Mouse (Mus musculus) hindbrain, embryonic 15.5 days (tissue): ENCODE data around the gene Luzp2. TPM values are rescaled to one million over a fixed set of nuclear protein-coding genes. Genes with fewer than 3 reads are reported as not detected.
"Not testable (repeated sequence)": the region's sequence is repeated elsewhere in the genome, so short reads cannot be mapped to it uniquely, and the experiment has no call there.

ENCODE experiments used
- ATAC-seq: fragments of 200-750 bp; cut with Nextera tagmentation; 2 replicates; pipeline ENCODE4 v1.8.0; 2017; ENCODE audit warnings: low read depth, moderate number of reproducible peaks, moderate TSS enrichment; ENCODE audit not compliant: low FRiP score
- H3K27ac ChIP-seq: fragments of 300-500 bp; sonication (generic); replicated peaks from 2 replicates; pipeline ENCODE4 v1.5.1; 2015; ENCODE audit warnings: mild to moderate bottlenecking, inconsistent platforms
- H3K27me3 ChIP-seq: fragments of 300-500 bp; sonication (generic); 2 replicates; pipeline ENCODE4 v1.6.1; 2015; ENCODE audit warnings: control low read depth, inconsistent platforms
- H3K36me3 ChIP-seq: fragments of 300-500 bp; sonication (generic); 2 replicates; pipeline ENCODE4 v1.6.1; 2015; ENCODE audit warnings: control low read depth, inconsistent platforms
- H3K4me1 ChIP-seq: fragments of 300-500 bp; sonication (generic); replicated peaks from 2 replicates; pipeline ENCODE4 v1.6.1; 2015; ENCODE audit warnings: control low read depth, inconsistent platforms
- H3K4me2 ChIP-seq: fragments of 300-500 bp; sonication (generic); 2 replicates; pipeline ENCODE4 v1.6.1; 2015; ENCODE audit warnings: moderate library complexity, mild to moderate bottlenecking, inconsistent platforms
- H3K4me3 ChIP-seq: fragments of 300-500 bp; sonication (generic); 2 replicates; pipeline ENCODE4 v1.5.1; 2015; ENCODE audit warnings: mild to moderate bottlenecking, inconsistent platforms
- H3K9ac ChIP-seq: fragments of 300-500 bp; sonication (generic); 2 replicates; pipeline ENCODE4 v1.6.1; 2015; ENCODE audit warnings: inconsistent platforms
- H3K9me3 ChIP-seq: fragments of 300-500 bp; sonication (generic); 2 replicates; pipeline ENCODE4 v1.6.1; 2016; ENCODE audit warnings: control low read depth, inconsistent platforms
- WGBS: fragments of 180-500 bp; shearing (Covaris S2); methylation state at CpG from one replicate; pipeline ENCODE4 v1.1.7; 2015; 5-methylcytosine and 5-hydroxymethylcytosine counted together
- polyA plus RNA-seq: library from polyadenylated mRNA; unstranded; fragments of >200 nt; fragmentation: Nextera tagmentation; extraction: Ambion mirVana; gene quantifications from 2 replicates; pipeline ENCODE4 v1.2.1, GENCODE M21; 2015

The Luzp2 gene
- polyA plus RNA-seq, 1 experiment from 2014 or later = 60.2 TPM

GRCm38 (mm10) chr7:54893709-54894627, 58.7 kb downstream of the Luzp2 start:
- Histone ChIP-seq H3K9me3 (no peaks in the 10 kb centered on the region), H3K4me3 (no peak overlapping the region), H3K4me1 (no peaks in the 10 kb centered on the region), H3K9ac (no peak overlapping the region), H3K36me3 (no peaks in the 10 kb centered on the region), H3K27ac (no peak overlapping the region), H3K27me3 (no peaks in the 10 kb centered on the region), H3K4me2 (no peak overlapping the region)
- no peak for ATAC-seq
- WGBS = 48% methylated on average over 3 of the region's 3 CpGs

GRCm38 (mm10) chr7:54898589-54898988, 63.3 kb downstream of the Luzp2 start:
- WGBS = 70% methylated on average over 3 of the region's 3 CpGs

GRCm38 (mm10) chr7:54909958-54910357, 74.7 kb downstream of the Luzp2 start:
- no peak overlapping the region for H3K4me2 ChIP-seq
- H3K27me3 ChIP-seq = no peaks in the 10 kb centered on the region
- no peaks in the 10 kb centered on the region for H3K9me3 ChIP-seq
- H3K4me1 ChIP-seq = no peaks in the 10 kb centered on the region
- WGBS = 52% methylated on average over 7 of the region's 7 CpGs
- no peak overlapping the region; the same call in 1 of the 2 replicates for H3K27ac ChIP-seq
- H3K4me3 ChIP-seq = no peak overlapping the region
- no peak overlapping the region for H3K9ac ChIP-seq
- ATAC-seq = no peak
- no peaks in the 10 kb centered on the region for H3K36me3 ChIP-seq

More at GRCm38 (mm10) chr7:54898589-54898988, 63.3 kb downstream of the Luzp2 start:
- Histone ChIP-seq H3K27me3 (no peaks in the 10 kb centered on the region), H3K4me3 (no peak overlapping the region), H3K27ac (no peak overlapping the region), H3K9ac (no peak overlapping the region), H3K4me1 (no peaks in the 10 kb centered on the region), H3K9me3 (no peaks in the 10 kb centered on the region), H3K4me2 (no peak overlapping the region), H3K36me3 (no peaks in the 10 kb centered on the region)
- no peak for ATAC-seq

DNA sequence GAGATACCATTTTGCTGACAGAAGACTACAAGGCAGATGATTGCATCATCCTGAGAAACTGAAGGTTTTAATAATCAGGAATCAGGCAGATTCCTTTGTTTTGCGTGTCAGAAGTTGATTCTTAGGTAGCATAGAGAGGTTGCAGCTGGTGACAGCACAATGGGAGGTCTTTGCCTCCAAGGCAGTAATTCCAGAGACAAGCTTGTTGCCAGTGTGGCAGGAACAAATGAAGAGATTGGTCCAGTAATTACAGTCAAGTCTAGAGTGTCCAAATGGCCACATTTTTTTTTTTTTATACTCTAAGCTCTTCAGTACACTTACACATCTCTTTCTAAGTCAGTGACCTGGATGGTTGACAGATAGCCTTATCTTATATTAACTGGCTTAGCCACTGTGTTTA, 78.7 kb downstream of the Luzp2 start:
- no peak for ATAC-seq
- no peak overlapping the region for H3K27ac ChIP-seq
- H3K4me3 ChIP-seq = no peak overlapping the region
- no peaks in the 10 kb centered on the region for H3K9me3 ChIP-seq
- no peak overlapping the region for H3K9ac ChIP-seq
- no peaks in the 10 kb centered on the region for H3K36me3 ChIP-seq
- H3K4me1 ChIP-seq = no peaks in the 10 kb centered on the region
- H3K4me2 ChIP-seq = no peak overlapping the region
- no peaks in the 10 kb centered on the region for H3K27me3 ChIP-seq
- 22% methylated on average over 1 of the region's 1 CpGs for WGBS

DNA sequence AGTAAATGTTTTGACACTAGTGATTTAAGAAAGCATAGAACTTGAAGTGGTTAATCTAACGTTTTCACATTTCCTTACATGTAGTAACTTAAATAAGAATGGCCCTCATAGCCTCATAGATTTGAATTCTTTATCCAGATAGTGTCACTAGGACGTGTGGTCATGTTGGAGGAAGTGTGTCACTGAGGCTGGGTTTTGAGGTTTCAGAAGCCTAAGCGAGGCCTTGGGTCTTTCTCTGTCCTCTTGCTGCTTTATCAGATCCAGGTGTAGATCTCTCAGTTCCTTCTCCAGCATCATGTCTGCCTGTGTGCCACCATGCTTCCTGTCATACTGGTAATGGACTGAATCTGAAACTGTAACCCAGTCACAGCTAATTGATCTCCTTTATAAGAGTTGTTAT, 86.7 kb downstream of the Luzp2 start:
- Histone ChIP-seq H3K27me3 (no peaks in the 10 kb centered on the region), H3K36me3 (no peaks in the 10 kb centered on the region), H3K27ac (no peak overlapping the region), H3K4me1 (no peaks in the 10 kb centered on the region), H3K9me3 (no peaks in the 10 kb centered on the region), H3K4me2 (no peak overlapping the region), H3K9ac (no peak overlapping the region), H3K4me3 (no peak overlapping the region)
- 82% methylated on average over 3 of the region's 3 CpGs for WGBS
- ATAC-seq = no peak

DNA sequence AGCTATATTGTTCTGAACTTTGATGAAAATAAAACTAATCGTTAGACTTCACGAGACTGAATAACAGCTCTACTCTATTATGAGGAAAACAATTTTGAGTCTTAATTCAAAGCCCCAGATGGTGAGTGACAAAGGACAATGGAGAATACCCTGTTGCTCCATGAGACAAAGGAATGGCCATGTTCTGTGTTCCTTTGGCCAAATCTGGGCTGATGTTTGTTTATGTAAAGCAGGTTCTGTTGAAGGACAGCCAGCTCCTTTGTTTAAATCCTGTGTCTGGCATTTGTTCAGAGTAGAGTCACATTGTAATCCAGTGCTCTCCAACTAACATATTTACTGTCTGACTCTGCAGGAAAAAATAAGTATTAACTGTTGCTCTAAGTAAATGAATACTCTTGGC, 121.5 kb downstream of the Luzp2 start:
- no peak overlapping the region for H3K9ac ChIP-seq
- H3K4me1 ChIP-seq = no peaks in the 10 kb centered on the region
- no peaks in the 10 kb centered on the region for H3K9me3 ChIP-seq
- no peak overlapping the region for H3K27ac ChIP-seq
- H3K27me3 ChIP-seq = no peaks in the 10 kb centered on the region
- H3K4me3 ChIP-seq = no peak overlapping the region
- H3K36me3 ChIP-seq = no peaks in the 10 kb centered on the region
- 71% methylated on average over 2 of the region's 2 CpGs for WGBS
- H3K4me2 ChIP-seq = no peak overlapping the region
- no peak for ATAC-seq

DNA sequence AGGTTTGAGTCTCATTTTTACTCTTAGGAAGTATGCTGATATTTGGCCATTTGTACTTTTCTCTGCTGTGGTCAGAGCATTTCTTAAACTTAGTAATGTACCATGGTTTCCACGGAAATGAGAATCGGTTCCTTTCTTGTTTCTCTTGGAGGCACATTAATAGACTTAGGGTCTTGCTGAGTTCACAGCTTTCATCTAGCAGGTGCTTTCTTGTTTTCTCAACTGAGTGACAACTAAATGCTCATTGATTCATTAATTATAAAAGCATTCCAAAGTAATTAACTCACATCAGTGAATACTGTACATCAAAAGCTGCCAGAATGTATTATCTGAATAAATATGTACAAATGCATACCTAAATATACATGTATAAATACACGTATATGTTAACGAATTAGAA, 127.4 kb downstream of the Luzp2 start:
- H3K27ac ChIP-seq = no peak overlapping the region
- no peak overlapping the region for H3K4me3 ChIP-seq
- H3K9ac ChIP-seq = no peak overlapping the region
- H3K36me3 ChIP-seq = no peaks in the 10 kb centered on the region
- H3K9me3 ChIP-seq = no peaks in the 10 kb centered on the region
- H3K4me2 ChIP-seq = no peak overlapping the region
- no peak for ATAC-seq
- H3K4me1 ChIP-seq = no peaks in the 10 kb centered on the region
- no peaks in the 10 kb centered on the region for H3K27me3 ChIP-seq
- 74% methylated on average over 4 of the region's 4 CpGs for WGBS

DNA sequence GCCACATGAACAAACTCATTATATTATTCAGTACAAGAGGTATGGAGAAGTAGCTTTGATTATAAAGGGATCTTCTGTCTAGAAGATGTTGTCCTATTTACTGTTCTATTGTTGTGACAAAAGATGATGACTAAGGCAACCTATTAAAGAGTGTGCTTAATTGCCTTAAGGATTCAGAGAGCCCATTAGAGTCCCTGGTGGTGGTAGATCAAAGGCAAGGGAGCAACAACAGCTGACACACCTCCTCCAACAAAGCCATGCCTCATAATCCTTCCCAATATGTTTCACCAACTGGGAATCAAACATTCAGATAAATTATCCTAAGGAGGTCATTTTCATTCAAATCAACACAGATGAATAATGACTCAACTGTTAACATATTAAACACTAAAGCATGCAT, 142.1 kb downstream of the Luzp2 start:
- Histone ChIP-seq H3K4me2 (no peak overlapping the region), H3K27me3 (no peaks in the 10 kb centered on the region), H3K4me1 (no peaks in the 10 kb centered on the region), H3K9me3 (no peaks in the 10 kb centered on the region), H3K36me3 (no peaks in the 10 kb centered on the region), H3K27ac (no peak overlapping the region), H3K9ac (no peak overlapping the region), H3K4me3 (no peak overlapping the region)
- no peak for ATAC-seq

GRCm38 (mm10) chr7:54980585-54980984, 145.3 kb downstream of the Luzp2 start:
- H3K4me3 ChIP-seq = no peak overlapping the region
- H3K9ac ChIP-seq = no peak overlapping the region
- no peak for ATAC-seq
- no peaks in the 10 kb centered on the region for H3K4me1 ChIP-seq
- H3K27me3 ChIP-seq = no peaks in the 10 kb centered on the region
- no peak overlapping the region for H3K27ac ChIP-seq
- no peaks in the 10 kb centered on the region for H3K9me3 ChIP-seq
- H3K36me3 ChIP-seq = no peaks in the 10 kb centered on the region
- WGBS = 59% methylated on average over 4 of the region's 4 CpGs
- no peak overlapping the region for H3K4me2 ChIP-seq

GRCm38 (mm10) chr7:55000397-55000796, 165.1 kb downstream of the Luzp2 start:
- no peak; the same call in 1 of the 2 replicates for ATAC-seq
- 50% methylated on average over 2 of the region's 2 CpGs for WGBS
- H3K36me3 ChIP-seq = no peaks in the 10 kb centered on the region
- no peaks in the 10 kb centered on the region for H3K9me3 ChIP-seq
- no peak overlapping the region for H3K9ac ChIP-seq
- H3K27me3 ChIP-seq = no peaks in the 10 kb centered on the region
- no peaks in the 10 kb centered on the region for H3K4me1 ChIP-seq
- no peak overlapping the region for H3K4me3 ChIP-seq
- no peak overlapping the region for H3K27ac ChIP-seq
- H3K4me2 ChIP-seq = no peak overlapping the region

DNA sequence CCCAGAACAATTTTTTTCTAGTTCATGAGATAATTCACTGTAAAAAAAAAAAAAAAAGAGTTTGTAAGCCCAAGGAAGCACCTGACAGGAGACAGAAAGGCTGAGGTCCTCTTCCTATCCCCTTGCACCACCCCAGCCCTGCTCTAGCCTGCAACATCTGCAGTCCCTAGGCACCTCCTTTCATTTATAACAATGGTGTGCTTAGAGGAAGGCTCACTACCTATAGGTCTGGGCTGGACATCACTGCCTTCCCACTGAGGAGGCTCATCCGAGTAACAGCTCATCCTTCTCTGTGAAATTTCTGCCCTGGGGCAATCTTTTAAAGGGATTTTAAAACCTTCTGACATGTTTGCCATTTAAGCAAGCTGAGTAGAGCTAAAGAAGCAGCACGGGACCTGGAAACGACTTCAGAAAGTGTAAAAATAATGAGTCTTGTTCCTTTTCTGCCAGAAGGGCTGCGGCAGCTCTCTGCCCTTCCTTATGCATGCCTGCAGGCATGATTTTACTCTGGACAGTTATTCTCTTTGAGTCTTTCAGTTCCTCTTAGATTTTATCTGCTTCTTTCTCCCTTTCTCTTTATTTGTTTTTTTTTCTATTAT, 174.0 kb downstream of the Luzp2 start:
- peaks cover 4% of the 10 kb centered on the region for H3K4me1 ChIP-seq
- no peak for ATAC-seq

DNA sequence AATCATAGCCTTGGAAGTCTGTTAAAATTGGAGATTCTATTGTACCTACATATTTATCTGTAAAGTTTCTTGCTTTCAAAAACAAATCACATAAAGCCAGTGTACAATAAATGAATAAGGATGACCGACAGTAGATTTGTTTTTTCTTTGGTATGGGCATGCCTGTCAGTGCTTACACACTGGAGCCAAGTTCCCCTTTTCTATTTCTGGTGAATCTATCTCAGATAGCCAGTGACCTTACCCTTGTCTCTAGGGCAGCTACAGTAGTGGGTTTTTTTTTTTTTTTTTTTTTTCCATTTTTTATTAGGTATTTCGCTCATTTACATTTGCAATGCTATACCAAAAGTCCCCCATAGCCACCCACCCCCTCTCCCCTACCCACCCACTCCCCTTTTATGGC, 298.6 kb downstream of the Luzp2 start:
- ATAC-seq, H3K9ac ChIP-seq: not testable (repeated sequence)
- 88% methylated on average over 1 of the region's 2 CpGs for WGBS

More for the DNA sequence above, 174.0 kb downstream of the Luzp2 start:
- Histone ChIP-seq H3K36me3 (no peaks in the 10 kb centered on the region), H3K27ac (no peak overlapping the region), H3K9ac (no peak overlapping the region), H3K4me3 (no peak overlapping the region), H3K27me3 (no peaks in the 10 kb centered on the region), H3K9me3 (no peaks in the 10 kb centered on the region), H3K4me2 (no peak overlapping the region)
- 40% methylated on average over 4 of the region's 4 CpGs for WGBS

More for the DNA sequence above, 298.6 kb downstream of the Luzp2 start:
- H3K4me1 ChIP-seq, H3K4me3 ChIP-seq, H3K27ac ChIP-seq, H3K27me3 ChIP-seq, H3K9me3 ChIP-seq, H3K36me3 ChIP-seq, H3K4me2 ChIP-seq: not testable (repeated sequence)
